Mouse (Mus musculus) kidney, adult 2 months (tissue): Measurements from ENCODE around the gene Ttbk1. TPM values are rescaled to one million over a fixed set of nuclear protein-coding genes. Genes with fewer than 3 reads are reported as not detected.
"Not testable (repeated sequence)": the region's sequence is repeated elsewhere in the genome, so short reads cannot be mapped to it uniquely, and the experiment has no call there.

ENCODE experiments used
- DNase-seq: peaks from one replicate; pipeline ENCODE4 v3.0.0; 2021
- H3K27ac ChIP-seq: fragments of 200-500 bp; 2 replicates; pipeline ENCODE4 v1.5.1; 2012; ENCODE audit warnings: low read depth, low read length, control low read depth, inconsistent platforms; ENCODE audit not compliant: insufficient read depth
- H3K27me3 ChIP-seq: fragments of 200-500 bp; replicated peaks from 2 replicates; pipeline ENCODE4 v1.6.1; 2012; ENCODE audit warnings: mild to moderate bottlenecking, moderate library complexity, low read length, inconsistent platforms; ENCODE audit not compliant: control insufficient read depth, insufficient read depth
- H3K36me3 ChIP-seq: fragments of 200-500 bp; 2 replicates; pipeline ENCODE4 v1.6.1; 2012; ENCODE audit warnings: mild to moderate bottlenecking, moderate library complexity, low read length, inconsistent platforms; ENCODE audit not compliant: control insufficient read depth, insufficient read depth
- H3K4me1 ChIP-seq: fragments of 200-500 bp; 2 replicates; pipeline ENCODE4 v1.6.1; 2011; ENCODE audit warnings: low read length; ENCODE audit not compliant: control insufficient read depth, insufficient read depth
- H3K4me3 ChIP-seq: fragments of 200-500 bp; 2 replicates; pipeline ENCODE4 v1.5.1; 2011; ENCODE audit warnings: mild to moderate bottlenecking, low read depth, low read length, control low read depth; ENCODE audit not compliant: insufficient read depth
- CTCF ChIP-seq: fragments of 200-500 bp; conservative IDR thresholded peaks from 2 replicates; pipeline ENCODE4 v1.5.1; 2011; ENCODE audit warnings: low read depth, mild to moderate bottlenecking, control low read depth, low read length, moderate library complexity, mixed read lengths; ENCODE audit not compliant: insufficient read depth, insufficient read length
- POLR2A ChIP-seq: fragments of 200-500 bp; IDR thresholded peaks from one replicate; pipeline ENCODE4 v1.6.1; 2011; ENCODE audit warnings: low read depth, low read length, control low read depth
- WGBS: fragments of 180-500 bp; shearing (Covaris S2); methylation state at CpG from one replicate; pipeline ENCODE4 v1.1.7; 2018; 5-methylcytosine and 5-hydroxymethylcytosine counted together
- polyA plus RNA-seq: library from polyadenylated mRNA; depleted of rRNA; stranded (reverse); fragments of >200 nt; gene quantifications from 2 replicates; pipeline ENCODE4 v1.2.3, GENCODE M21; 2012

Gene Ttbk1
- polyA plus RNA-seq, 1 experiment = 1.4 TPM

- Histone ChIP-seq H3K27ac (no peak within 1 kb of the TSS), H3K36me3 (no peaks in the 10 kb centered on the region), H3K4me3 (peak within 1 kb of the TSS; percentile 61), H3K27me3 (no peaks in the 10 kb centered on the region), H3K4me1 (peaks cover 4% of the 10 kb centered on the region; the same call in 1 of the 2 replicates)
- peak; percentile 91 for DNase-seq
- TF ChIP-seq POLR2A (no peak), CTCF (no peak)
- whole genome bisulfite sequencing = 2% methylated on average over 44 of the region's 44 CpGs
These were observed 9.4 kb upstream of the Ttbk1 start, which contains the start of gene Dnph1 for GRCm38 (mm10) chr17:46496623-46497434. Dnph1 (plus strand) TSS chr17:46496711.

- H3K4me3 ChIP-seq, H3K4me1 ChIP-seq, H3K27me3 ChIP-seq, H3K36me3 ChIP-seq, H3K27ac ChIP-seq, DNase-seq: not testable (repeated sequence)
These were observed 8.6 kb upstream of the Ttbk1 start for GRCm38 (mm10) chr17:46496081-46496480.

- no peak for DNase-seq
- no peaks in the 10 kb centered on the region for H3K36me3 ChIP-seq
- WGBS = 43% methylated on average over 5 of the region's 5 CpGs
- H3K27ac ChIP-seq = no peak overlapping the region
- H3K4me3 ChIP-seq = no peak overlapping the region
- no peaks in the 10 kb centered on the region for H3K27me3 ChIP-seq
- peaks cover 4% of the 10 kb centered on the region; the same call in 1 of the 2 replicates for H3K4me1 ChIP-seq
- TF ChIP-seq CTCF = no peak
- no peak for TF ChIP-seq POLR2A
These were observed 8.0 kb upstream of the Ttbk1 start for GRCm38 (mm10) chr17:46495486-46495885.

- Histone ChIP-seq H3K36me3 (no peaks in the 10 kb centered on the region), H3K4me1 (no peaks in the 10 kb centered on the region), H3K4me3 (no peak overlapping the region), H3K27ac (no peak overlapping the region), H3K27me3 (peaks cover 2% of the 10 kb centered on the region; the same call in 1 of the 2 replicates)
- WGBS = 18% methylated on average over 22 of the region's 22 CpGs
- TF ChIP-seq POLR2A (no peak), CTCF (no peak)
- no peak for DNase-seq
These were observed 480 bp downstream of the Ttbk1 start for GRCm38 (mm10) chr17:46486995-46487394.

- H3K4me1 ChIP-seq = no peaks in the 10 kb centered on the region
- H3K27me3 ChIP-seq = peaks cover 2% of the 10 kb centered on the region; the same call in 1 of the 2 replicates
- peak overlapping the region; percentile 49; the same call in 1 of the 2 replicates for H3K27ac ChIP-seq
- 12% methylated on average over 6 of the region's 6 CpGs for WGBS
- H3K36me3 ChIP-seq = no peaks in the 10 kb centered on the region
- TF ChIP-seq CTCF (peak; percentile 26; the same call in 1 of the 2 replicates), POLR2A (no peak)
- peak; percentile 29 for DNase-seq
- H3K4me3 ChIP-seq = no peak overlapping the region
These were observed 3.0 kb downstream of the Ttbk1 start for GRCm38 (mm10) chr17:46484461-46484875.

GRCm38 (mm10) chr17:46484021-46484431 is 3.4 kb downstream of the Ttbk1 start:
- 2% methylated on average over 13 of the region's 13 CpGs for WGBS
- Histone ChIP-seq H3K4me1 (no peaks in the 10 kb centered on the region), H3K4me3 (peak overlapping the region; percentile 53), H3K27me3 (peaks cover 2% of the 10 kb centered on the region; the same call in 1 of the 2 replicates), H3K27ac (peak overlapping the region; percentile 81), H3K36me3 (no peaks in the 10 kb centered on the region)
- TF ChIP-seq POLR2A (no peak), CTCF (no peak)
- peak; percentile 93 for DNase-seq

GRCm38 (mm10) chr17:46483561-46484001 is 3.9 kb downstream of the Ttbk1 start:
- WGBS = under 1% methylated on average over 16 of the region's 16 CpGs

More at GRCm38 (mm10) chr17:46483561-46484001, 3.9 kb downstream of the Ttbk1 start:
- TF ChIP-seq POLR2A = no peak
- Histone ChIP-seq H3K27ac (peak overlapping the region; percentile 81), H3K27me3 (peaks cover 2% of the 10 kb centered on the region; the same call in 1 of the 2 replicates), H3K4me1 (no peaks in the 10 kb centered on the region), H3K4me3 (peak overlapping the region; percentile 53), H3K36me3 (no peaks in the 10 kb centered on the region)
- peak; percentile 81 for DNase-seq
